Mouse (Mus musculus): ENCODE measurements at regions not wholly inside any gene's neighbourhood (a gene's known extent, or its start where the extent isn't known, plus 50 kb on each side); places are given as distances from the start of the nearest gene placed in this dataset.
A peak's percentile ranks its signal among the peaks of the same experiment; 100 is the strongest.
"Not testable (repeated sequence)": the region's sequence is repeated elsewhere in the genome, so short reads cannot be mapped to it uniquely, and the experiment has no call there.

GRCm38 (mm10) chr17:7538402-7539087 lies 153.3 kb upstream of the Unc93a2 start:
- no peak for DNase-seq (ENCODE audit: low read depth, low spot score)

GRCm38 (mm10) chr17:7537618-7538266 lies 152.5 kb upstream of the Unc93a2 start:
- peak; percentile 46 for DNase-seq (ENCODE audit: low read depth, low spot score)

GRCm38 (mm10) chr17:7537210-7537609 lies 151.9 kb upstream of the Unc93a2 start:
- no peak for DNase-seq (ENCODE audit: low read depth, low spot score)

- peak; percentile 67 for DNase-seq (ENCODE audit: low read depth, low spot score)
Observed at GRCm38 (mm10) chr17:7534386-7535059, 149.3 kb upstream of the Unc93a2 start.

GRCm38 (mm10) chr17:7533552-7533951 lies 148.3 kb upstream of the Unc93a2 start:
- peak; percentile 82 for DNase-seq (ENCODE audit: low read depth, low spot score)

DNA sequence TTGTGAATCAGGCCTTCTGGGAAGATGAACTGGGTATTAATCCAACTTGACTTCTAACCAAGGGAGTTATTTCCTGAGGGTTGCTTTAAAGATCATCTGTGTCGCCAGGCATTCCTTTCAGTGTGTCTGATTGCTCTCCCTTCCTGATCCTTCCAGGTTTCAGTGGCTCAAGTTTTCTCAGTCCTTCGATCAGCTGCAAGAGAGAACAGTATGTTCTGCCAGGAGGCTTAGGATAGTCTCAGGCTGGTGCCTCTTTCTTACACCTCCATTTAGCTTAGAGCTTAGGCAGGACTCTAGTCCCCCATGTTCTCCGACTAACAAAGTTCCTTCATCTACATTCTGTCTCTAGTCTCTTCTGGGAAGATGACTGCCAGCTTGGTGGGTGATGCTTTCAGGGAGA lies 147.4 kb upstream of the Unc93a2 start:
- no peak for DNase-seq (ENCODE audit: low read depth, low spot score)

DNA sequence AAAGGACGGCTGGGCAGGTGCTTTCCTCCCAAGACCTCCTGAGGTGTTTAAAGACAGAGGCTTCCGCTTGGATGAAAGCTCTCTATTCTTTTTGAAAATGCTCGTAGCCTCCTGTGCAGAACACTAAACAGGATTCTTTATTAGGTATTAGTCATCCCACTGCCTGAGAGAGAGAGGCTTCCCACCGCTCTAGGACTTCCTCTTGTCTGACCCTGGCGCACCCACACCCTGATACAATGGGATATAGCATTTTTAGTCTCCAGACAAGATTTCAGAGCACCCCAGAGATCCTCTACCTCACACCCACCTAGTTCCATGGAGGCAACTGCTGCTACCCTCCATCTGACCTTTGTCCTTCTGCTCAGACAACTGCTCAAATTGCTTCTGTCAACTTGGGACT lies 144.0 kb upstream of the Unc93a2 start:
- no peak for DNase-seq (ENCODE audit: low read depth, low spot score)

- DNase-seq (ENCODE audit: low read depth, low spot score) = no peak
Observed at GRCm38 (mm10) chr17:7527681-7528080, 142.4 kb upstream of the Unc93a2 start.

- not testable (repeated sequence) for DNase-seq (ENCODE audit: low read depth, low spot score)
Observed at GRCm38 (mm10) chr17:7524497-7524896, 139.2 kb upstream of the Unc93a2 start.

DNA sequence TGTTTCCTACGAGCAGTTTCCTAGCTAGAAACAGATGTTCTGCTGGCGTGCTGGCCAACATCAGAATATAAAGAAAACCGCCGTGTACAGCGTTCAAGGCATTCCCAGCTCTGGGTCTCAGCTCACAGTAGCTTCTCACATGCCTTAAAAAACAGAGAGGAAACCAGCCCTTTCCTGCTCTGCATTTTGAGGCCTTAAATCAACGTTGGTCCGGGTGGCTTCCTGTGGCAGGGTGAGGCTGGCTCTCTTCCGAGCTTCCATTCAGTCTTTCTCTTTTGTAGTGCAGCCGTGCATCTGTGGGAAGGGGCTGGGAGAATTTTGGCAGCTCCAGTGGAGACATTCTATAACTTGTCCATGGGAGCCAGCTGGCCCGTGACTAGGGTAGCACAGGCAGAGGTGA lies 135.9 kb upstream of the Unc93a2 start:
- DNase-seq (ENCODE audit: low read depth, low spot score) = no peak
